Mouse (Mus musculus) gastrocnemius, postnatal 4 days (tissue): ENCODE measurements around the gene Itgb5. TPM values are rescaled to one million over a fixed set of nuclear protein-coding genes. Genes with fewer than 3 reads are reported as not detected.

Source experiments
- DNase-seq, 2 experiments: peaks; one replicate each; pipeline ENCODE4 v3.0.0; 2021 to 2022; ENCODE audit warnings: low spot score in 2 of 2, mixed read lengths in 2 of 2
- total RNA-seq, 2 experiments: library from RNA; stranded (reverse); gene quantifications; 2 replicates each; pipeline ENCODE4 v1.2.3; 2021

Itgb5 gene
- total RNA-seq, 2 experiments from 2014 or later, result 50.2 to 56.0 TPM

- no peak for DNase-seq
These were observed 107.4 kb downstream of the Itgb5 start for GRCm38 (mm10) chr16:33936885-33937284.

GRCm38 (mm10) chr16:33937567-33937966 lies 108.1 kb downstream of the Itgb5 start:
- peak in 1 of 2 experiments; percentile 64 for DNase-seq

- DNase-seq, result no peak
These were observed 109.1 kb downstream of the Itgb5 start for GRCm38 (mm10) chr16:33938311-33939132.

- DNase-seq, result no peak
These were observed 109.7 kb downstream of the Itgb5 start for GRCm38 (mm10) chr16:33939133-33939531.

GRCm38 (mm10) chr16:33939636-33940035 lies 110.2 kb downstream of the Itgb5 start:
- no peak for DNase-seq

DNA sequence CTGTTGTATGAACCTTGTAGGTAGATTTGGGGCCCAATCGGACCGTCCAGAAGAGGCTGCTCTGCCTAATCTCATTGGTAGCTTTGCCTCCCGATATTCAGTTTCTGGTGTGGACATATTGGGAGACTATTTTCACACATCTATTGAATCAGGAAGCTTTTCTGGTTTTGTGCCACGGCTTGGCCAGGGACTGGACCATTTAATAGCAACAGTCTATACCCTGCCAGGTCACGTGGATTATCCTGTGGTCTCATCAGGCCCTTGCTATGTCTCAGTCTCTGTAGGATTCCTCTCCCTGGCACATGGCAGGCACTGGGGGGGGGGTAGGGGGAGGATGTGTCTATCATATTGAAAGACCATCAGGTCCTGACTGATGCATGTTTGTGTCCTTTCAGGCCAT lies 110.6 kb downstream of the Itgb5 start:
- no peak for DNase-seq

DNA sequence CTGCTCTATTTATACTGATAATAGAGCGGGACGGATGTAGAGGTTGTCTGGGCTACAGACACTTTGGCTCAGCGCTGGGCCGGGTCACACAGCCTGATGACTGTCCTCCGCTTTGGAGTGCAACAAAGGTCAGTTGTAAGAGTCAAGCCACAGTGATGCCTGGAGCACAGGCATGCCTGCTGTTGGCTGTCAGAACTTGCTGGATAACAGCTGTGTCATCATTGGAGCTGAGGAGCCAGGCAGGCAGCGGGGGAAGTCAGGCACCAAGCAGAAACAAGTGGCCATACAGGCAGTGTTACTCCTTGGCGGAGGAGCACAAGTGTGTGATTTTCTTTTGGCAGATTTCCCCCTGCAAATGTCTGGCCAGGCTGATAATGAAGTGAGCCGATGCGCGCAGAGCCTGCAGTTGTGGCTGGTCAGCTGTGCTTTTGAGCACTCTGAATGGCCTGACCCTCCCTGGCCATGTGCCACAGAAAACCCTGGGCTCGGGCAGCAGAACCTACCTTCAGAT lies 111.9 kb downstream of the Itgb5 start:
- DNase-seq, result peak in 1 of 2 experiments; percentile 74

- DNase-seq, result peak in 1 of 2 experiments; percentile 37
These were observed 112.9 kb downstream of the Itgb5 start for GRCm38 (mm10) chr16:33942341-33942740.

DNA sequence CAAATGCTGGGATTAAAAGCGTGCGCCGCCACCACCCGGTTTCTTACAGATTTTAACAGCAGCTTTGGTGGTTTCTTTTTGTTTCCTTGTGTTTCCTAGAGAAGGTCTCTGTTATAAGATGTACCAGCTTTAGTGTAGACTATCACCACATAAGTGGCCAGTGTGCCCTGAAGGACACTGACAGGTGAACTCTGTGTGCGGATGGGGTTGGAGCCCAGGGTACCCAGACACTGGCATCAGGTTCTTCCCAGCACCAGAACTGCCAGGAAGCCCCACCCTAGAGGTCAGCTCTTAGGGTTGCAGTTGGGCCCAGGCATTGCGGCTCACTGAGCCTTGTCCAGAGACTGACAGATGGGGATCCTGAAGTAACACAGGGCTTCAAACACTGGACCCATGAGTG lies 113.9 kb downstream of the Itgb5 start:
- DNase-seq, result no peak

DNA sequence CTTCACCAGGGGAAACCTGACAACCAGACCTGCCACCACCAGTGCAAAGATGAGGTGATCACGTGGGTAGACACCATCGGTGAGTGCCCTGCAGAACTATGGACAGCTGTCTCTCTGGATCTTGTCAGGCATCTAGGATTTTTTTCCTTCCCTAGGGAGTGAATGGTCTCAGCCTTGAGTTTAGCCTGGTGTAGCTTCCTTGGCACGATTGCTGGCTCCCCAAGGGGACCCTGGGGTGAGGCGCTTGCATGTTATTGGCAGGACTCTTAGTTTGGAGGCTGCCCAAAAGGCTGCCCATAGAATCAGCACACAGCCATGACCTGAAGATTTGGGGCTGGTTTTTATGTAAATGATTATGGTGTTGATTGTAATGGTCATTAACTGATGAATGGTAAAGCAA lies 114.7 kb downstream of the Itgb5 start:
- no peak for DNase-seq

DNA sequence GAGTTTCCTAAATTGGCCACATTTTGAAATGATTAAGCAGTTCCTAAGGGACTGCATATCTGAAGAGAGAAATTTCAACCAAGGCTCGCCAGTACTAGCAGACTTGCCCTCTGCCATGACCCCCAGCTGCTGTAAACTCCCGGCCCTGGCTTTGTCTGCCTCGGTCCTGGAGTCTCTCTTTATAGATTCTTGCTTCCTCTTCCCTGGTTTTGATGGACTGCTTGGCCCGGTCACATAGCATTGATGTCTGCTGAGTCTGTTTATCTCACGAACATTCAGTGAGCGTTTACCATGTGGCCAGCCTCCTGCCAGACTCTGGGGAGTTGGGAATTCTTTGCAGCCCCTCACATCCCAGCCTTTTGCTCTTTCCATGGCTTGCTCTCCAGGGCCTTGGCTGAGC lies 115.3 kb downstream of the Itgb5 start:
- DNase-seq, result no peak

- no peak for DNase-seq
These were observed 116.6 kb downstream of the Itgb5 start for GRCm38 (mm10) chr16:33946021-33946420.

GRCm38 (mm10) chr16:33947664-33948571 lies 118.5 kb downstream of the Itgb5 start:
- no peak for DNase-seq

DNA sequence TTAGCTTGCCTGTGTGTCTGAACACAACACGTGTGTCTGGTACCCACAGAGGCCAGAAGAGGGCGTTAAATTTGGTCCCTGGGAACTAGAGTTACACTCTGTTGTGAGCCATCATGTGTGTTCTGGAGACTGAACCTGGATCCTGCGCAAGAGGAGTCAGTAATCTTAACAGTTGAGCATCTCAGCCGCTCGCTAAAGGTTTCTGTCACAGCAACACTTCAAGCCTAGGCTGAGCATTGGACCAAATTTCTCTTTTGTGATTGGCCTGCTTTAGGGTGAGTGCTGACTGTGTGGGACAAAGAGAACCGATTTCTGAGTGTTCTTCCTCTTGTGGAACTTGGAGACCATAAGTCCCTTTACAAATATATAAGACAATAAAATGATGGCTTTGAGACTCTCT lies 120.9 kb downstream of the Itgb5 start:
- DNase-seq, result no peak

DNA sequence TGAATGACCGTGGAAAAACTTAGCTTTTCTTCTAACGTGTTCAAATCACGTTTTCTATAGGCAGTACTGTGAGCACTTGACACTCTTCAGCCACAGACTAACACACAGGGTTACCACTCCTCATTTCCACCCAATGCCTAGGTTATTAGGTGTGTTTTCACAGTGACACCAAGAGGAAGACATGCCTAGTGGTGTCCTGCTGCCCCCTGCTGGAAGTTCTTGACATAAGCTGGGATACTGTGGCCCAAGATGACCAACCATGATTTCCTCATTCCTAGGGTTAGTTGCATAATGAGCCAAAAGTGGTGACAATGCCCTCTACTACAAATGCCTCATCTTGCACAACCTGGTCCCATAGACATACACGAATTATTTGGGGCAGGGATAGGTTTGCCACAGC lies 121.4 kb downstream of the Itgb5 start:
- peak; percentile 75 to 82 for DNase-seq

DNA sequence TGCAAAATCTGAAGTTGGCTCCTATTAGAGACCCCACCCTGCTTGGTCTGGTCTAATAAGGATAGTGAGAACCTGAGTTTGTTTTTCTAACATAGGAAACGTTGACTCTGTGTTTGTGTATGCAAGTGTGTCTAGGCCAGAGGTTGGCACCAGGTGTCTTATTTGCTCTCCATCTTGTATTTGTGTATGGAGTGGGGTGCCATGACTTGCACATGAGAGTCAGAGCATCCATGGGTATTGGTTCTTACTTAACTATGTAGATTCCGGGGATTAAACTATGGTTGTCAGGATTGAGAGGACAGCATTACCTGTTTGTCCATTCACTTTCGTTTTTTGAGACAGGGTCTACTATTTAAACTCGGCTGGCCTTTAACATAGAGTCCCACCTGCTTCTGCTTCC lies 123.5 kb downstream of the Itgb5 start:
- DNase-seq, result no peak

- no peak for DNase-seq
These were observed 125.3 kb downstream of the Itgb5 start for GRCm38 (mm10) chr16:33954793-33955192.

DNA sequence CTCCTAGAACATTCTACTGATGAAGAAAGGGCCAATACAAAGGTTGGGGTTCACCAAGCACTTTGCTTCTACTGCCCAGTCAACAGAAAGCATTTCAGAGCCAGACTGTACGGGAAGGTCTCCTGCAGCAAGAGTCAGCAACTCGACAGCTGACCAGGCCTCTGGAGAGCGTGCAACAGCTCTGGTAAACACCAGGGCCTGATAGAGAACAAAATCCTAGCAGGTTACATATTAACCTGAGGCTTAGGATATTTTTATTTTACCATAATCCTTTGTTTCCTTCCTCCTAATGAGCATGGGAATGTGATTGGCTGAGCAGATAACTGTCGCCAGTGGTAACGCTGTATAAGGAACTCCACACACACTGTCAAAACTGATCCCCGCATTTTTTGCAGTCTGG lies 134.0 kb downstream of the Itgb5 start:
- no peak for DNase-seq

DNA sequence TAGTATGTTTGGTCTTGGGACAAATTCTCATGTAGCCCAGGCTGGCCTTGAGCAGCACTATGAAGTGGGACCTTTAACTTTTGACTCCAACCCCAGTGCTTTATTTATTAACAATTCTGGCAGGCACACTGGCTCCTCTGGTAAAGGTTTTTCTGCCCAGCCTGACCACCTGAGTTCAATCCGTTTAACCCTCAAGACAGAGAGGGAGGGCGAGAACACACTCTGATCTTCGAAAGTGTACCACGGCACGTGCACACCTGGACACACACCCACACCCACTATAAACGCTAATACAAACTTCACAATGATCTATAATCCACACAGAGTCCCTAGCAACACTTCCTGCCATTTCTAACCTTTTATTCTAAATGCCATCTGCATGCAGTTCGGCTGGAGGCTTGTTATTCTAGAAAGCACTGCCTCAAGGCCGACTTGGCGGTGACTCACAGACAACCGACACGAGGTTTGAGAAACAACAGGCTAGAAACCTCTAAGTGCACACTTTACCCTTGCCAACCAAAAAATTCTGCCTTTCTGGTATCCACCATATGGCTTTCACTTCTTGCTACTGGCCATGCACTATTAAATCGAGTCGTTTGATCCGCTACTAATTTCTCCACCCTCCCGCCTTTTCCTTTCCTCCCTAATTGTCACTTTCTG lies 136.5 kb downstream of the Itgb5 start:
- DNase-seq, result no peak

DNA sequence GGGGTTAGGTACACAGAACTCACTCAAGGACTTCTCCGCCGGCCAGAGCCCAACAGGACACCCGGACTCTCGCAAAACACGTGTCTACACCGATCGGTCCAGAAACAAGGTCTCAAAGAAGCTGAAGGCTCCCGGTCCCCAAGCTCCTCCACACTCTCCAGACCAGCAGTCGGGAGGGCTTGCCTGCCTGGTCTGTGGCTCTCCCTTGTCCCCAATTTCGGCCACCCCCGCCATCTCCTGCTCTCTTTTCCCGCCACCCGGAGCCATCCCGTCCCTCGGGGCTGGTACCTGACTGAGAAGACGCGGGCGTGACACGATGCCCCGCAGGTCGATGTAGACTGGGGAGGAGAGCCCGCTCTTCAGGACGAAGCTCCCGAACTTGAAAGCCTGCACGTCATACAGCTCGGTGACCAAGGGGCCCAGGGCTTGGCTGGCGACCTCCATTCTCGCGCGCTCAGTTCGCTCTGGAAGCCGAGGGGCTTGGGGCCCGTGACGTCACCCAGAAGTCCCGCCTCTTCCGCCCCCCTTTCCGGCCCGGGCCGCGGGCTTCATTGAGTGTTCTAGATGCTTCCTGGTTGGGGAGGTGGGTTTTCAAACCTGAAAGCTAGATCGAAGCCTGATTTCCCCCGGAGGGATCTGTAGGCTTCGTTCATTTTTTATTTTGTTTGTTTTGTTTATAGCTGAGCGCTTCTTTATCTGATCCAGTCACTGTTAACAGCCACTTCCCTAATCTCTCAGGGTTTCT lies 137.2 kb downstream of the Itgb5 start, which contains the start of gene Umps:
Gene Umps, minus strand, starts transcription at position 501 of the 745 bp plus-strand sequence.
- DNase-seq, result peak; percentile 72 to 86

DNA sequence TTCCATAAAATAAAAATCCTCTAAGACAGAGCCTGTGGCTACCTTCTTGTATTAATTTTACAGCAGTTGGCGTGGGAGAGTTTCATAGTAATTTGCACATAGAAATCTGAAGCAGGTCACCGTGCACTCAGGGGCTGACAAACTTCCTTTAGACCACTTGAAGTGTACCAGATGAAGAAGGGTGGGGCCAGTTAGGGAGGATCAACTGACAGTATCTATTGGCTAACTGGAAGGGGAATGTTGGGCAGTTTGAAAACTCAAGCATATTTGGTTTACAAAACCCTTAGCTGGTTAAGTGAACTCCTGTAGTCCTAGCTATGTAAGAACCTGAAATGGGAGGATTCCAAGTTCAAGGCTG lies 137.8 kb downstream of the Itgb5 start:
- DNase-seq, result no peak
